Mouse (Mus musculus) bone marrow macrophage, adult 2 months (primary cell): ENCODE results near the gene Utf1.

Source experiments
- CTCF ChIP-seq: IDR thresholded peaks from 2 replicates; pipeline ENCODE4 v1.5.1; 2012; ENCODE audit warnings: low read depth, mild to moderate bottlenecking, low read length, moderate library complexity
- POLR2A ChIP-seq: IDR thresholded peaks from 2 replicates; pipeline ENCODE4 v1.6.1; 2012; ENCODE audit warnings: mild to moderate bottlenecking, low read depth, low read length, borderline replicate concordance

DNA sequence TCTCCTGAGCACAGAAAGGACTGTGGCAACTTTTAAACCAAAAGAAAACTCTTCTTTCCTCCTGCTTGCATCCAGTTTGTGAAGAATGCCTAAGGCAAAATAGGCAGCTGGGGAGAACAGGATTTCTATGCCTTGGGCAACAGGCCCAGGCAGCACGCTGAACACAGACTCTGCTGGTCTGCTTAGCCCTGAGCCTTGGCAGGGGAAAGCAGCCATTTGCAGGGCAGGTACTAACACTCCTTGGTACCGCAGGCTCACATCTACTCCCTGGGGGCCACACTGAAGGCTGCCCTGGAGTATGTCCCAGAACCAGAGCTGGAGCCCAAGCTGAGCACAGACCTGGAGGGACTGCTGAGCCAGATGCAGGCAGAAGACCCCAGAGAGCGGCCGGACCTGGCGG lies 35.4 kb upstream of the Utf1 start:
- TF ChIP-seq POLR2A (no peak), CTCF (no peak)
